Mouse (Mus musculus) NIH3T3 (cell line): ENCODE results near the gene Loxl3.

ENCODE experiments used
- DNase-seq: peaks from one replicate; pipeline ENCODE4 v3.0.0-alpha.2; 2012; ENCODE audit warnings: low read depth

Loxl3 gene

GRCm38 (mm10) chr6:83053136-83053960 is 19.4 kb downstream of the Loxl3 start:
- DNase-seq, result peak; percentile 73

DNA sequence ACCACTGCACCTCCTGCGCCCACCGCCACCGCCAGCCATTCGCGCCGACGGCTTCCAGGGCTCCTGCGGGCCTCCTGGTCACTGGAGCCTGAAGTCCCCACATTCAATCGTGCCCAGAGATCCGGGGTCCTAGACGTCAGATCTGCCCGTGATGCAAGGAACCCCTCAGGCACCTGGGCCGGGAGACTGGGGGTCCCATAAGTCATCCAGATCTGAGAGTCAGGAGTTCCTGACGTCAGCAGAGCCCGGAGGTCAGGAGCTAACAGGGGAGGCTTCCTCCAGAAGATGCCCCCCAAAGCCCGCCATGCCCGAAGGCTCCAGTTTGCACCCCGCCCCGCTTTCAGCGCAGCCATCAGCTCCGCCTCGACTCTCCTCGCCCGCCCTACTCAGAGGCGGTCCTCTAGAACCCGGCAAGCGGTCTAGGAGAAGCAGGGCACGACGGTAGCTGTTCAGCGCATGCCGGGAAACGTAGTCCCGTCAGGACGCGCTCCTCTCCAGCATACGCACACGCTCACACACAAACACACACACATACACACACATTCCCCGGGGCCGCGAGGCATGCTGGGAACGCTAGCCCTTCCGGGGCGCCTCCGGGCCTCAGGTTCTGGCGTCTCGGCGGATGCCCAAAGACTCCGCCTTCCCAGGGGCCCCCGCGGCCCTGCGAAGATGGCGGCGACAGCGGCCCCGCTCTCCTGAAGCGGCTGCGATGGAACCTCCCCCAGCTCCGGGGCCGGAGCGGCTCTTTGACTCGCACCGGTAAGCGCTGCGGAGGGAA is 20.3 kb downstream of the Loxl3 start, which contains the start of gene Aup1:
TSS of gene Aup1 (plus strand) at position 448 of the 778 bp plus-strand sequence.
- peak; percentile 100 for DNase-seq

GRCm38 (mm10) chr6:83054871-83055431 is 21.0 kb downstream of the Loxl3 start, which contains the start of gene Htra2:
Gene Htra2 (minus strand): TSS chr6:83055273.
- DNase-seq, result peak; percentile 68

DNA sequence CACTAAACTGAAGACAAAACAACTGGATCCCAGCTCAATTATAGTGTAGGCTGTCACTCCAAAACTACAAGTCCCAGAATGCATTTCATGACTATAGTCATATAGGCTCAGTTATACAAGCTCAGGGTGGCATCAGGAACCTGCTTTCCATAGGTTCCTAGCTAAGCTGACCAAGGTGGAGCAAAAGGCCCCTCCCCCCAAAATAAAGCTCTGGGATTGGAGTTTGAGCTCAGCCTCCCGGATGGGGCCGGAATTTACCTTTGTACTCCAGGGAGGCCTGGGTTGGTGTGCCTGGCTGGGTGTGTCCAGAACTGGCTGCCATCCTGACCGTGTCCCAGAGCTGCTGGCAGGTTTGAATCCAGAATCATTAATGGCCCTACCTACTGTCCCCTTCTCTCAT is 23.8 kb downstream of the Loxl3 start, which contains the start of gene Dqx1:
TSS of gene Dqx1 (plus strand) at position 55 of the 400 bp plus-strand sequence.
- DNase-seq, result no peak

DNA sequence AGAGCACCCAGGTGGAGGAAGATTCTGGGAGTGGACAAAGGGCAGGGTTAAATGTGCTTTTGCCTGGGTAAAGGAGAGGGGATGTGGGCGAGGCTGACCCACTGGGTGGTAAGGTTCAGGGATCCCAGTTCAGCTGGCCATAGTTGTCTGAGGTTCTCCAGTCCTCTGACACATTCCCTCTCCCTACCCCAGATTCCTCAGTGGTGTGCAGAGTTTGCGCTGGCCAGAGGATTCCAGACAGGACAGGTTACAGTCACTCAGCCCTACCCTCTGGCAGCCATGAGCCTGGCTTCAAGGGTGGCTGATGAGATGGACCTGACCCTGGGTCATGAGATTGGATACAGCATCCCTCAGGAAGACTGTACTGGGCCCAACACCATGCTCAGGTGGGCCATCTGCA is 24.8 kb downstream of the Loxl3 start:
- DNase-seq, result no peak

DNA sequence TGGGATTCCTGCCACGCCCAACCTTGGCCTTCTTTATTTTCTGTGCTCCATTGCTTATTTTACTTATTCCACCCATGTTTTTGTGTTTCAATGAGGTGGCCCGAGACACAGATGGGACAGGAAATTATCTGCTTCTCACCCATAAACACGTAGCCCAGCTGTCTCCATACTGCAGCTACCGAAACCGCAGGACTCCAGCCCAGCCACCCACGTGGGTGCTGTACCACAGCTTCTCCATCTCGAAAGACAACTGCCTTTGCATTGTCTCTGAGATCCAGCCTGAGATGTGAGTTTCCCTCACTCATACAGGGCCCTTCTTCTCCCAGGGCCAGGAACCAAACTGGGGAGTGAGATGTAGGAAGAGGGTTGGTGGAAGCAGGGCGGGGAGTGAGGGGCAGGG is 32.0 kb downstream of the Loxl3 start:
- no peak for DNase-seq

GRCm38 (mm10) chr6:83066441-83066840 is 32.5 kb downstream of the Loxl3 start:
- peak; percentile 58 for DNase-seq

- DNase-seq, result no peak
These were observed 34.2 kb downstream of the Loxl3 start for GRCm38 (mm10) chr6:83068221-83068620.

- no peak for DNase-seq
These were observed 34.9 kb downstream of the Loxl3 start for GRCm38 (mm10) chr6:83068706-83069487.

DNA sequence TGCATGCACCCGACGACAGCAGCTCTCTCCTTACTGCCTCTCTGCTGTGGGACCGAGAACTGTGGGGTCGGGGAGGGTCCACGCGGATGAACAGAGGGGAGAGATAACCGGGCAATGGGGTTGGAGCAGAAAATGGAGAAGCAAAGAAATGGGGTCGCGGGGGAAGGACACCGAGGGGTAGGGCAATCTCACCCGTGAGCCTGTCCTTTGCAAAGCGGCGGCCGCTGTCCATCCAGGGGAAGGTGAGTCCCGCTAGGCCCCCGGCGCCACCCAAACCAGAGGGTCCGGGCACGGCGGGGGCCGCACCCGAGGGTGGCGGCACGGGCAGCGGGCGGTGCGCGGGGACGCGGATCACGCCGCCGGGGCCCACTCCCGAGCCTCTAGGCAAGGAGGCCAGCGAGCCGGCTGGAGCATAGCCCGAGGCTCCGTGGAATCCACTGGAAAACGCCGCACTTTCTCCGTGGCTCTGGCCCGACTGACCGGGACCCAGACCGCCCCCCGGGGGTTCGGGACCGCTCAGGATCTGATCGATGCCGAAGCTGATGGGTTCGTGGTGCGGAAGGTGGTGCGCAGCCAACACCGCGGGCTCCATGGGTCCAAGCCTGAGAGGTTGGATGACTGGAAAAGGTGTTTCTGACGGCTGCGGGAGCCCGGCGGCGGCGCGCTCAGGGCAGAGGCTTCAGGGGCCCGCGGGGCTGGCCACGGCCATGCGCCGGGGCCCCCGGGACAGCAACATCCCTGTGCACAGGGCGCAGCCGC is 35.7 kb downstream of the Loxl3 start:
- DNase-seq, result no peak

DNA sequence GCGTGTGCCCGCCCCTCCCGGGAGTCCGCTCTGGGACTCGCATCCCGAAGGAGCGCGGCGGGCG is 36.1 kb downstream of the Loxl3 start, which contains the start of gene Tlx2:
TSS of gene Tlx2 (minus strand) at position 47 of the 64 bp plus-strand sequence.
- DNase-seq, result no peak

DNA sequence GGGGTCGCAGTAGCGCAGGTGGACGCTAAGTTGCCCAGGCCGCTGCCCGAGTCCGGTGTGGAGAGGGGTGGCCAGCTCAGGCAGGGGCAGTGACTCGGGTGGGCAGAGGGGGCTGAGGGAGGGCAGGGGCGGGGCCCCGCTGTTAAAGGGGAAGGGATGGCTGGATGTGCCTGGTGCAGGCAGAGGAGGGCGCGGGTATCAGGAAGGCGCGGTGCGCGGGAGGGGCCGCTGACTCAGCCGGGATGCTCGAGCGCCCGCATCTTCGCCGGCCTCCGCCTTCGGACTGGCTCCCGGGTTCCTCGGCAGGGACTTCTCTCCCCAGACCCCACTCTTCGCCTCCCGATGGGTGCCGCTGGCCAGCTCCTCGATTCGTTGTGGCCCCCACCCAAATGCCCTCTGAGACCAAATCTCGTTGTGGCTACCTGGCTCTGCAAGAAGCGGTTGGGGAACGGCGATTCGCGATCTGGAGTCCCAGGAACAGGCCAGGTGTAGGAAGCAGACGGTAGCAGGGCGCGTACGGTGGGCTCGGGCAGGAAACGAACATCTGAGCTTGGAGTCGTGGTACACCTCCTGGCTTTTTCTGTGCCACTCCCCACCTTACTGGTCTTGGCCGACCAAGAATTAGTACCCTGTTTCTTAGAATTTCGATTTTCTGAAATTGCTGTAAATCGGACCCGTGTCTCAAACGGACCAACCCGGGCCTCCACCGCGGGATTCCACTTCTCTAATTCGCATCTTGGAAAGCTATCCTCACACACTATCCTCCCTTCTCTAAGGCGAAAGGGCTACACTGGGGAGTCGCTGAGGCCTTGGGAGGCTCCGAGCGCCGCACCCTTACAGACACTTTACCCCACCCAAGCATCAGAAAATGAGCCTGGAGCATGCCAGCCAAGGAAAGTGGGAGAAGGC is 36.6 kb downstream of the Loxl3 start:
- DNase-seq, result no peak

GRCm38 (mm10) chr6:83071220-83071619 is 37.2 kb downstream of the Loxl3 start:
- no peak for DNase-seq

DNA sequence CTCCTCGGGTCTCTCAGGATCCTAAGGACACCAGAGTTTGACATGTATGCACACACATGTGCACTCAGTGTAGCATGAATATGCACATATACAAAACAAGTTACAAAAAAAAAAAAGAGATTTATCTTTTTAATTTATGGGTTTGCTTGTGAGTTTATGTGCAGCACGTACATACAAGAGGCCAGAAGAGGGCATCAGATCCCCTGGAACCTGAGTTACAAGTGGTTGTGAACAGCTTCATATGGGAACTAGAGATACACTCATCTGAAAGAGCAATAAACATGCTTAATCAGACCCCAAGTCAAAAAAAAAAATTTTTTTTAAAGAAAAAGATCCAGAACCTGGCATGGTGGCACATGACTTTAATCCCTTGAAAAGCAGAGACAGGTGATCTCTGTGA is 41.0 kb downstream of the Loxl3 start:
- peak; percentile 55 for DNase-seq

DNA sequence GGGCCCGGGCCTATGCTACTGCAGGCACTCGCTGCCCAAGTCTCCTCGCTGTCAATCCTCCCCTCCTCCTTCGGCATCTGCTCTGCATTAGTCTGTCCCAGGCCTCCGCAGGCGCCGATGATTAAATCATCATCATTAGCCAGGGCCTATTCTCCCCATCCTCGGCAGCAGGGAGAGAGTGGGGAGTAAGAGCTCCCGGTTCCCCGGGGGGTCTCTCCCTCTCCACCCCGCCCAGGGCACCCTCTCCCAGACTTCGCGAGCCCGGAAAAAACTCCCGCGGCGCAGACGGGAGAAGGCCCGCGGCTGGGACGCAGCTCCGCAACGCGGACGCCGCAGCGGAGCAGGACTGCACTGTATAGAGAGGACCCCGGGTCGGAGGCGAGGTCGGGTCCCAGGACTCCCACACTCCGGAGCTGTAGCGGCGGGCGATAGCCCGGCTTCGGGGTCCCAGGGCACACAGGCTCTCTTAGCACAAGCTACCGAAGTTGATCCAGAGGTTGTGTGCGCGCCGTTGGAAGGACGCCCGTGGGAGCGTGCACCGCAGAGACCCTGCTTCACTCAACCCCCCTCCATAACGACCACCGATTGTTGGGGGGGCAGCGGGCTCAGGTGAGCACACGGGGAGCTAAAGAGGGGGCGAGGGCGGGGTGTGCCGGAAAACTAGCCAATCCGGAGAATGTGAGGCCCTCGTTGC is 43.8 kb downstream of the Loxl3 start, which contains the start of gene Pcgf1:
TSS of gene Pcgf1 (plus strand) at position 240 of the 694 bp plus-strand sequence.
- DNase-seq, result peak; percentile 85

DNA sequence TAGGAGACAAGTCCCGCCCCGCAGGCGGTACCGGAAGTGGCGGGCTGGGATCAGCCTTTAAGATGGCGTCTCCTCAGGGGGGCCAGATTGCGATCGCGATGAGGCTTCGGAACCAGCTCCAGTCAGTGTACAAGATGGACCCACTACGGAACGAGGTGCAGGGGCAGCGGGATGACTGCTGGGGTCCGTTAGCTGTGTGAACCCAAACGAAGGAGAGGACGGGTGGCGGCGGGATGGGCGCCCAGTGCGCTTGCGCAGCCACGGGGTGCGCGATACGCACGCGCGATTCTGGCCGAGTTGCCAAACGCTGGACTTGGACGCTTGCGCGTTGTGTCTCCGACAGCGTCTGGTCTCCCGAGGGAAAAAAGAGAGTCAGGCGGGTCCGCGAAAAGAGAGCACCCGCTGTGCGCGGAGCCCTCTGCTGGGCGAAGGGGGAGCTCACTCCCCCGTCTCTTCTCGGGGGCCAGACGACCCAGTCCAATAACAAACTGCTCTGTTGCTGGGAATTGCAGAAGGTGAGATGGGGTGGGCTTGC is 44.4 kb downstream of the Loxl3 start:
- DNase-seq, result peak; percentile 99

DNA sequence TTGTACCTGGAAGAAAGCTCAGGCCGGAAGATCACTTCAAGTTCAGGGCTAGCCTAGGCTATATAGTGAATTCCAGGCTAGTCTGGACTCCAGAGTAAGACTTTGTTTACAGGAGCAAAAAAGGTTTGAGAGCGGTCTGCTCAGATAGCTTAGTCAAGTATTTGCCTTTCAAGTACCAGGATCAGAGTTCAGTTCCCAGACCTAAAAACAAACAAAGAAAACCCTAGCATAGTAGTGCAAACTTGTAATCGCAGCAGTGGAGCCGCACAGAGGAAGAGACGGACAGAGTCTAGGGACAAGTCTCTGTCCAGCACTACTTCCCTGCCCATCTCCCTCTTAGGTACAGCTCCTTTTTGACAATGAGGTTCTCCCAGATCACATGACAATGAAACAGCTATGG is 46.2 kb downstream of the Loxl3 start:
- no peak for DNase-seq

DNA sequence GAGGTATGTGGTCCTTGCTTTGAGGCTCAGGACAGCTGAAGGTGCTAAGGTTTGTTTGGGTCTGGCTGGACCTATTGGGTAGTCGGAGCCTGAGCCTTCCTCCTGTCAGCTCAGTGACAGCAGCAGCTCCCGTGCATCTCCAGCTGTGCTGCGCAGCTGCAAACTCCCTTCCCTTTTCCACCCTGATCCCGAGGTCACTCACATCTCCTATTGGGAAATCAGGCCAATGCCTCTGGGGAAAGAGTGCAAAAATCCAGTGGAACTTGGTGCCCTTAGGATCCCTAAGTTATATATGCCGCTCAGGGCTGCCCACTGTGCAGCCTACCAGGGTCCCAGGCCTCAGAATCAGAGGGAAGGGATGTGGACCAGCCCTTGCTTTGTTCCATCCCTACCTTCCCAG is 49.5 kb downstream of the Loxl3 start:
- DNase-seq, result no peak

DNA sequence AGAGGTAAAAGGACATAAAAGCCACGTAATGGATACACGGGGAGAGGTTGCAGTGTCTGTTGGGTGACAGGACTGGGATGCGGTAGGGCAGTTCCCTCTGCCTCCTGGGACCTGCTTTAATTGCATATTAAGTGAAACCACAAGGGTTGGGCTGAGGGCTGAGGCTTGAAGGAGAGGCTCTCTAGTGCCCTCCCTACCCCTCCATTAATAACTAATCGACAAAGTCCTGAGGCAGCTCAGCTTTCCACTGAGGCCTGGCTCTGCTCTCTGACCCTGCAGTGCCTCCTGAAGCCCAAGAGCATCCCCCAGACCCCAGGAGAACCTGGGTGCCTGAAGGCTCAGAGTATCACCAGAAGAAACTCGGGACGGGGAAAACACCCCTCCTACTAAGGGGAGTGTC is 50.5 kb downstream of the Loxl3 start:
- no peak for DNase-seq
